In genomic region chr4:136600536-136600935, GRCm38 (mm10) we compare ENCODE assay signal across 10 mouse cellular contexts. TPM values are rescaled to one million over a fixed set of nuclear protein-coding genes. Genes with fewer than 3 reads are reported as not detected.
DNase-seq lines count a peak whose midpoint lies in the region; ATAC-seq lines count a peak whose summit lies in the region.
"Had no signal": no experiment of that assay in that cellular context is flagged by ENCODE, and none has a peak within 500 bp of the region (broad histone marks: within the 10 kb centered on the region; RNA-seq: fewer than 3 reads in every experiment).

No protein-coding gene starts in this region.

- no peak overlapping the region for H3K27ac ChIP-seq in heart, embryonic 15.5 days
- no peak overlapping the region for H3K27ac ChIP-seq in embryonic facial prominence, embryonic 11.5 days (replicated peaks; ENCODE audit: low read depth, low read length)
- no peak overlapping the region for H3K27ac ChIP-seq in hindbrain, embryonic 15.5 days (replicated peaks)
- no peak overlapping the region for H3K27ac ChIP-seq in midbrain, embryonic 12.5 days (replicated peaks)

- H3K4me2 ChIP-seq in heart, embryonic 15.5 days = peak overlapping the region; percentile 64
- H3K4me2 ChIP-seq in embryonic facial prominence, embryonic 11.5 days (ENCODE audit: low read depth, low read length) = peak overlapping the region; percentile 53; the same call in 1 of the 2 replicates
- peak overlapping the region; percentile 68 for H3K4me2 ChIP-seq in hindbrain, embryonic 15.5 days
- H3K4me2 ChIP-seq in midbrain, embryonic 12.5 days (replicated peaks) = peak overlapping the region; percentile 70

- no peak overlapping the region for H3K9ac ChIP-seq in heart, embryonic 15.5 days
- H3K9ac ChIP-seq in embryonic facial prominence, embryonic 11.5 days (replicated peaks; ENCODE audit: low read length) = no peak overlapping the region
- H3K9ac ChIP-seq in hindbrain, embryonic 15.5 days = peak overlapping the region; percentile 12; the same call in 1 of the 2 replicates
- H3K9ac ChIP-seq in midbrain, embryonic 12.5 days (replicated peaks) = peak overlapping the region; percentile 100; the same call in 1 of the 2 replicates

- 83% methylated on average over 2 of the region's 2 CpGs for WGBS in heart, embryonic 15.5 days
- WGBS in embryonic facial prominence, embryonic 11.5 days = 70% methylated on average over 2 of the region's 2 CpGs
- WGBS in hindbrain, embryonic 15.5 days = 91% methylated on average over 2 of the region's 2 CpGs
- 87% methylated on average over 2 of the region's 2 CpGs for WGBS in midbrain, embryonic 12.5 days

- no peaks in the 10 kb centered on the region for H3K27me3 ChIP-seq in heart, embryonic 15.5 days
- no peaks in the 10 kb centered on the region for H3K27me3 ChIP-seq in embryonic facial prominence, embryonic 11.5 days (ENCODE audit: control insufficient read depth, insufficient read depth, low read length)
- H3K27me3 ChIP-seq in hindbrain, embryonic 15.5 days = no peaks in the 10 kb centered on the region
- no peaks in the 10 kb centered on the region for H3K27me3 ChIP-seq in midbrain, embryonic 12.5 days

- H3K36me3 ChIP-seq in heart, embryonic 15.5 days = no peaks in the 10 kb centered on the region
- H3K36me3 ChIP-seq in embryonic facial prominence, embryonic 11.5 days (replicated peaks; ENCODE audit: control insufficient read depth, insufficient read depth, low read depth, low read length) = no peaks in the 10 kb centered on the region
- no peaks in the 10 kb centered on the region for H3K36me3 ChIP-seq in hindbrain, embryonic 15.5 days
- peaks cover 4% of the 10 kb centered on the region; the same call in 1 of the 2 replicates for H3K36me3 ChIP-seq in midbrain, embryonic 12.5 days

- no peak for DNase-seq in heart, adult 18-20 months
- DNase-seq in embryonic facial prominence, embryonic 11.5 days (ENCODE audit: low spot score) = no peak
- no peak for DNase-seq in layer of hippocampus, adult 8-10 months (ENCODE audit: low spot score in 2 of 2)
- DNase-seq in spleen, adult 18-20 months = no peak

- peaks cover 25% of the 10 kb centered on the region for H3K4me1 ChIP-seq in heart, embryonic 15.5 days (replicated peaks)
- H3K4me1 ChIP-seq in embryonic facial prominence, embryonic 11.5 days (ENCODE audit: control insufficient read depth, insufficient read depth, low read length) = no peaks in the 10 kb centered on the region
- H3K4me1 ChIP-seq in hindbrain, embryonic 15.5 days (replicated peaks) = peaks cover 31% of the 10 kb centered on the region
- peaks cover 12% of the 10 kb centered on the region for H3K4me1 ChIP-seq in midbrain, embryonic 12.5 days

- no peaks in the 10 kb centered on the region for H3K9me3 ChIP-seq in heart, embryonic 15.5 days (replicated peaks)
- H3K9me3 ChIP-seq in embryonic facial prominence, embryonic 11.5 days (replicated peaks; ENCODE audit: control insufficient read depth, low read length) = no peaks in the 10 kb centered on the region
- no peaks in the 10 kb centered on the region for H3K9me3 ChIP-seq in hindbrain, embryonic 15.5 days
- H3K9me3 ChIP-seq in midbrain, embryonic 12.5 days = no peaks in the 10 kb centered on the region

- H3K4me3 ChIP-seq in heart, embryonic 15.5 days = peak overlapping the region; percentile 83
- no peak overlapping the region for H3K4me3 ChIP-seq in embryonic facial prominence, embryonic 11.5 days (ENCODE audit: low read depth, low read length)
- H3K4me3 ChIP-seq in hindbrain, embryonic 15.5 days = peak overlapping the region; percentile 100
- H3K4me3 ChIP-seq in midbrain, embryonic 12.5 days = peak overlapping the region; percentile 99

- no peak for ATAC-seq in heart, embryonic 15.5 days (replicated peaks; ENCODE audit: insufficient number of reproducible peaks, insufficient read depth, low FRiP score, low read depth)
- ATAC-seq in embryonic facial prominence, embryonic 11.5 days (replicated peaks; ENCODE audit: insufficient number of reproducible peaks, low FRiP score, low TSS enrichment, low read depth) = no peak
- ATAC-seq in hindbrain, embryonic 15.5 days (ENCODE audit: low FRiP score, low read depth) = no peak
- ATAC-seq in midbrain, embryonic 12.5 days (ENCODE audit: low FRiP score, low read depth) = no peak
- no peak for ATAC-seq in granulocyte monocyte progenitor cell, adult 5-6 weeks (replicated peaks; ENCODE audit: poor library complexity, severe bottlenecking)
- ATAC-seq: CD4-positive, CD25-positive, alpha-beta regulatory T cell, adult 4 months had no signal

RNA-seq across cellular contexts. Expression of gene Kdm1a, which starts 2.0 kb away (rescaled TPM):
- polyA plus RNA-seq in heart, embryonic 15.5 days (2015; fragmentation: Nextera tagmentation; extraction: Ambion mirVana) = 21.4 and 26.3 TPM in 2 replicates
- total RNA-seq in heart, adult 18-20 months (2021) = 10 to 100 TPM; 28.2 to 30.6 TPM
- 76.9 and 88.3 TPM in 2 replicates for polyA plus RNA-seq in embryonic facial prominence, embryonic 11.5 days (2014; fragmentation: Nextera tagmentation; extraction: Ambion mirVana)
- polyA plus RNA-seq in hindbrain, embryonic 15.5 days (2015; fragmentation: Nextera tagmentation; extraction: Ambion mirVana) = 59.5 and 64.7 TPM in 2 replicates
- 113 and 128 TPM in 2 replicates for polyA plus RNA-seq in midbrain, embryonic 12.5 days (2016; fragmentation: Nextera tagmentation; extraction: Ambion mirVana)
- total RNA-seq in granulocyte monocyte progenitor cell, adult 5-6 weeks (2014; fragmentation: Nextera tagmentation) = 57.8 and 60.8 TPM in 2 replicates
- 53.4 and 59.4 TPM in 2 replicates for total RNA-seq in granulocyte monocyte progenitor cell, adult 5-6 weeks (2017)
- 10 to 100 TPM; 82.6 to 91.3 (median 86.1) TPM for total RNA-seq in layer of hippocampus, adult 8-10 months (2022)

RNA-seq across cellular contexts. Expression of gene Tex46, which starts 9.7 kb away (rescaled TPM):
- polyA plus RNA-seq in heart, embryonic 15.5 days (2015; fragmentation: Nextera tagmentation; extraction: Ambion mirVana) = not detected in 2 replicates
- total RNA-seq in heart, adult 18-20 months (2021) = not detected
- not detected in 2 replicates for polyA plus RNA-seq in embryonic facial prominence, embryonic 11.5 days (2014; fragmentation: Nextera tagmentation; extraction: Ambion mirVana)
- not detected in 2 replicates for polyA plus RNA-seq in hindbrain, embryonic 15.5 days (2015; fragmentation: Nextera tagmentation; extraction: Ambion mirVana)
- not detected in 2 replicates for polyA plus RNA-seq in midbrain, embryonic 12.5 days (2016; fragmentation: Nextera tagmentation; extraction: Ambion mirVana)
- not detected in 2 replicates for total RNA-seq in granulocyte monocyte progenitor cell, adult 5-6 weeks (2014; fragmentation: Nextera tagmentation)
- total RNA-seq in granulocyte monocyte progenitor cell, adult 5-6 weeks (2017) = not detected in 2 replicates
- not detected for total RNA-seq in layer of hippocampus, adult 8-10 months (2022)
- total RNA-seq: adrenal gland, postnatal 4 days had no signal
- polyA plus RNA-seq: CD4-positive, CD25-positive, alpha-beta regulatory T cell, adult 4 months had no signal

RNA-seq across cellular contexts. Expression of gene Lactbl1, which starts 21.9 kb away (rescaled TPM):
- not detected in 2 replicates for polyA plus RNA-seq in heart, embryonic 15.5 days (2015; fragmentation: Nextera tagmentation; extraction: Ambion mirVana)
- total RNA-seq in heart, adult 18-20 months (2021) = not detected
- polyA plus RNA-seq in embryonic facial prominence, embryonic 11.5 days (2014; fragmentation: Nextera tagmentation; extraction: Ambion mirVana) = not detected in 2 replicates
- polyA plus RNA-seq in hindbrain, embryonic 15.5 days (2015; fragmentation: Nextera tagmentation; extraction: Ambion mirVana) = 0.06 and 0.17 TPM in 2 replicates
- polyA plus RNA-seq in midbrain, embryonic 12.5 days (2016; fragmentation: Nextera tagmentation; extraction: Ambion mirVana) = 0.05 and 0.12 TPM in 2 replicates
- 0.36 TPM in 1 of 2 replicates, not detected in the other for total RNA-seq in granulocyte monocyte progenitor cell, adult 5-6 weeks (2014; fragmentation: Nextera tagmentation)
- 0.09 TPM in 1 of 2 replicates, not detected in the other for total RNA-seq in granulocyte monocyte progenitor cell, adult 5-6 weeks (2017)
- under 1 TPM in 1 of 4 experiments, not detected in 3; 0.17 TPM for total RNA-seq in layer of hippocampus, adult 8-10 months (2022)
- total RNA-seq: adrenal gland, postnatal 4 days had no signal

Comparison
In these comparisons a context has a peak if more than half of its experiments do, and no peak if none do; other contexts are left out.
1. H3K9ac ChIP-seq: peak in hindbrain, embryonic 15.5 days (single experiment) and midbrain, embryonic 12.5 days (single experiment); none in heart, embryonic 15.5 days (single experiment) and embryonic facial prominence, embryonic 11.5 days (single experiment).
2. Peak in every context shown above with its lines, with median percentiles within 50 percentile points of each other: H3K4me2 ChIP-seq.